ENCODE assay signal across 8 mouse cellular contexts in genomic region chr3:62458284-62459013, GRCm38 (mm10). TPM values are rescaled to one million over a fixed set of nuclear protein-coding genes. Genes with fewer than 3 reads are reported as not detected.
DNase-seq lines count a peak whose midpoint lies in the region; ATAC-seq and TF ChIP-seq lines count a peak whose summit lies in the region.

No protein-coding gene starts in this region.

- H3K27me3 ChIP-seq in G1E (ENCODE audit: insufficient read depth, low read length), result no peaks in the 10 kb centered on the region
- H3K27me3 ChIP-seq in forebrain, embryonic 13.5 days, result no peaks in the 10 kb centered on the region
- no peaks in the 10 kb centered on the region for H3K27me3 ChIP-seq in lung, embryonic 16.5 days (ENCODE audit: control insufficient read depth, insufficient read depth, low read depth, low read length)

- 41% methylated on average over 6 of the region's 6 CpGs for WGBS in forebrain, embryonic 13.5 days
- WGBS in lung, embryonic 16.5 days, result 39% methylated on average over 6 of the region's 6 CpGs

- peaks cover 38% of the 10 kb centered on the region for H3K36me3 ChIP-seq in G1E (replicated peaks)
- peaks cover 37% of the 10 kb centered on the region for H3K36me3 ChIP-seq in forebrain, embryonic 13.5 days (ENCODE audit: poor library complexity, severe bottlenecking)
- H3K36me3 ChIP-seq in lung, embryonic 16.5 days (ENCODE audit: control insufficient read depth, insufficient read depth, low read length), result peaks cover 24% of the 10 kb centered on the region

- no peak overlapping the region for H3K27ac ChIP-seq in forebrain, embryonic 13.5 days
- H3K27ac ChIP-seq in lung, embryonic 16.5 days (ENCODE audit: low read length), result no peak overlapping the region

- peak; percentile 67 for ATAC-seq in G1E (ENCODE audit: extremely low read depth, insufficient number of reproducible peaks, low FRiP score, poor library complexity, severe bottlenecking)
- peak; percentile 79 for ATAC-seq in forebrain, embryonic 13.5 days
- ATAC-seq in hematopoietic stem cell, adult 5-6 weeks (replicated peaks in 1 of 2; ENCODE audit: insufficient read depth in 1 of 2, low FRiP score in 2 of 2, low TSS enrichment in 1 of 2, low read depth in 1 of 2, poor library complexity in 2 of 2, severe bottlenecking in 2 of 2), result peak; percentile 76 to 89
- ATAC-seq in lung, embryonic 16.5 days (ENCODE audit: low read depth), result peak; percentile 67

- no peak overlapping the region for H3K9ac ChIP-seq in forebrain, embryonic 13.5 days
- H3K9ac ChIP-seq in lung, embryonic 16.5 days (ENCODE audit: low read length), result no peak overlapping the region

- peak; percentile 45 for TF ChIP-seq CTCF in G1E (IDR thresholded peaks at IDR 0.05; ENCODE audit: low read depth, low read length)

- peak; percentile 1 for DNase-seq in G1E (ENCODE audit: low spot score)
- DNase-seq in c-Kit-positive CD71-negative TER-119-negative erythroid progenitor cells, embryonic 14.5 days (ENCODE audit: low read depth), result peak; percentile 23
- peak; percentile 64 for DNase-seq in layer of hippocampus, adult 11-12 months (ENCODE audit: low spot score)
- DNase-seq in retina, embryonic 14.5 days (ENCODE audit: low spot score), result peak; percentile 81
- DNase-seq in urinary bladder, postnatal 36 days (ENCODE audit: low spot score in 2 of 2), result peak; percentile 52 to 64

- no peaks in the 10 kb centered on the region for H3K9me3 ChIP-seq in G1E (replicated peaks)
- H3K9me3 ChIP-seq in forebrain, embryonic 13.5 days (replicated peaks), result no peaks in the 10 kb centered on the region
- H3K9me3 ChIP-seq in lung, embryonic 16.5 days (ENCODE audit: control insufficient read depth, low read length), result no peaks in the 10 kb centered on the region

- no peak overlapping the region for H3K4me3 ChIP-seq in G1E (ENCODE audit: low read depth, low read length)
- H3K4me3 ChIP-seq in forebrain, embryonic 13.5 days, result no peak overlapping the region
- H3K4me3 ChIP-seq in lung, embryonic 16.5 days (ENCODE audit: low read length), result no peak overlapping the region

- no peak overlapping the region for H3K4me2 ChIP-seq in forebrain, embryonic 13.5 days
- H3K4me2 ChIP-seq in lung, embryonic 16.5 days (ENCODE audit: low read depth, low read length), result no peak overlapping the region

- no peaks in the 10 kb centered on the region for H3K4me1 ChIP-seq in G1E (ENCODE audit: insufficient read depth, low read depth, low read length)
- H3K4me1 ChIP-seq in forebrain, embryonic 13.5 days, result peaks cover 26% of the 10 kb centered on the region
- no peaks in the 10 kb centered on the region; the same call in 1 of the 2 replicates for H3K4me1 ChIP-seq in lung, embryonic 16.5 days (replicated peaks; ENCODE audit: control insufficient read depth, insufficient read depth, low read length)

RNA-seq across cellular contexts. Expression of gene Dhx36, which starts 48.4 kb away (rescaled TPM):
- total RNA-seq in G1E (2014; fragmentation: Nextera tagmentation) (80.9 and 85.1 TPM in 2 replicates), G1E (2017) (85.0 and 86.1 TPM in 2 replicates)
- 8.7 and 12.4 TPM in 2 replicates for polyA plus RNA-seq in G1E (2012)
- polyA plus RNA-seq in forebrain, embryonic 13.5 days (2015; fragmentation: Nextera tagmentation; extraction: Ambion mirVana), result 46.1 and 47.1 TPM in 2 replicates
- 58.7 and 60.5 TPM in 2 replicates for total RNA-seq in hematopoietic stem cell, adult 5-6 weeks (2017)
- 16.0 and 18.6 TPM in 2 replicates for polyA plus RNA-seq in lung, embryonic 16.5 days (2015; fragmentation: Nextera tagmentation; extraction: Ambion mirVana)

Comparison
In these comparisons a context has a peak if more than half of its experiments do, and no peak if none do; other contexts are left out.
1. DNase-seq: peak in every context shown above with its lines; median percentile 81 in retina, embryonic 14.5 days; 64 in layer of hippocampus, adult 11-12 months; 58 in urinary bladder, postnatal 36 days; 23 in c-Kit-positive CD71-negative TER-119-negative erythroid progenitor cells, embryonic 14.5 days; 1 in G1E.